ENCODE assay signal across 27 mouse cellular contexts in genomic region chr10:44763102-44763501, GRCm38 (mm10).
DNase-seq lines count a peak whose midpoint lies in the region; ATAC-seq lines count a peak whose summit lies in the region.
"Had no signal": no experiment of that assay in that cellular context is flagged by ENCODE, and none has a peak within 500 bp of the region (broad histone marks: within the 10 kb centered on the region; RNA-seq: fewer than 3 reads in every experiment).

No protein-coding gene starts in this region.

- H3K27me3 ChIP-seq in kidney, embryonic 16.5 days (ENCODE audit: insufficient read depth, low read length), result no peaks in the 10 kb centered on the region
- no peaks in the 10 kb centered on the region for H3K27me3 ChIP-seq in liver, embryonic 16.5 days (ENCODE audit: control insufficient read depth, insufficient read depth, low read depth, low read length)
- H3K27me3 ChIP-seq in liver, embryonic 11.5 days (replicated peaks; ENCODE audit: control insufficient read depth, insufficient read depth, low read length), result no peaks in the 10 kb centered on the region
- H3K27me3 ChIP-seq: forebrain, embryonic 13.5 days; hindbrain, embryonic 13.5 days; liver, embryonic 13.5 days; lung, embryonic 15.5 days; midbrain, embryonic 12.5 days; neural tube, embryonic 13.5 days had no signal

- 3% methylated on average over 3 of the region's 3 CpGs for WGBS in kidney, embryonic 16.5 days
- 47% methylated on average over 3 of the region's 3 CpGs for WGBS in liver, embryonic 16.5 days (ENCODE audit: insufficient replicate concordance)
- WGBS in liver, embryonic 11.5 days, result 53% methylated on average over 3 of the region's 3 CpGs

- peaks cover 5% of the 10 kb centered on the region; the same call in 1 of the 2 replicates for H3K4me1 ChIP-seq in kidney, embryonic 16.5 days (ENCODE audit: insufficient read depth, low read length)
- H3K4me1 ChIP-seq in liver, embryonic 16.5 days (ENCODE audit: control insufficient read depth, low read depth, low read length), result peaks cover 3% of the 10 kb centered on the region
- H3K4me1 ChIP-seq in liver, embryonic 11.5 days (replicated peaks; ENCODE audit: control insufficient read depth, insufficient read depth, low read length), result peaks cover 3% of the 10 kb centered on the region; the same call in 1 of the 2 replicates
- H3K4me1 ChIP-seq: forebrain, embryonic 13.5 days; hindbrain, embryonic 13.5 days; lung, embryonic 15.5 days; midbrain, embryonic 12.5 days; neural tube, embryonic 13.5 days had no signal

- no peaks in the 10 kb centered on the region for H3K9me3 ChIP-seq in kidney, embryonic 16.5 days (ENCODE audit: low read length)
- no peaks in the 10 kb centered on the region for H3K9me3 ChIP-seq in liver, embryonic 16.5 days (replicated peaks; ENCODE audit: control insufficient read depth, low read length)
- H3K9me3 ChIP-seq in liver, embryonic 11.5 days (ENCODE audit: control insufficient read depth, low read length), result no peaks in the 10 kb centered on the region
- H3K9me3 ChIP-seq: forebrain, embryonic 13.5 days; G1E; hindbrain, embryonic 13.5 days; liver, embryonic 13.5 days; lung, embryonic 15.5 days; midbrain, embryonic 12.5 days; neural tube, embryonic 13.5 days had no signal

- H3K27ac ChIP-seq in kidney, embryonic 16.5 days (ENCODE audit: low read length), result no peak overlapping the region
- H3K27ac ChIP-seq in liver, embryonic 16.5 days (ENCODE audit: low read length), result peak overlapping the region; percentile 34; the same call in 1 of the 2 replicates
- H3K27ac ChIP-seq in liver, embryonic 11.5 days (ENCODE audit: low read depth, low read length), result no peak overlapping the region
- H3K27ac ChIP-seq: forebrain, embryonic 13.5 days; gastrocnemius, adult 2 months; hindbrain, embryonic 13.5 days; lung, embryonic 15.5 days; midbrain, embryonic 12.5 days; neural tube, embryonic 13.5 days had no signal

- no peak overlapping the region for H3K9ac ChIP-seq in kidney, embryonic 16.5 days (replicated peaks; ENCODE audit: low read length)
- H3K9ac ChIP-seq in liver, embryonic 16.5 days (ENCODE audit: low read depth, low read length), result no peak overlapping the region
- H3K9ac ChIP-seq in liver, embryonic 11.5 days (ENCODE audit: low read depth, low read length), result no peak overlapping the region
- H3K9ac ChIP-seq: forebrain, embryonic 13.5 days; hindbrain, embryonic 13.5 days; liver, embryonic 13.5 days; lung, embryonic 15.5 days; midbrain, embryonic 12.5 days; neural tube, embryonic 13.5 days had no signal

- ATAC-seq in kidney, embryonic 16.5 days (ENCODE audit: low FRiP score, low TSS enrichment), result no peak
- ATAC-seq in liver, embryonic 16.5 days (ENCODE audit: low read depth), result peak; percentile 55; the same call in 1 of the 2 replicates
- ATAC-seq in liver, embryonic 11.5 days (replicated peaks; ENCODE audit: low FRiP score), result no peak
- no peak for ATAC-seq in cerebellum, adult (ENCODE audit: insufficient number of reproducible peaks, low FRiP score, low TSS enrichment)
- ATAC-seq: forebrain, embryonic 13.5 days; intestine, embryonic 16.5 days; Patski had no signal

- no peak overlapping the region for H3K4me3 ChIP-seq in kidney, embryonic 16.5 days (ENCODE audit: low read length)
- no peak overlapping the region for H3K4me3 ChIP-seq in liver, embryonic 16.5 days (ENCODE audit: low read depth, low read length)
- no peak overlapping the region for H3K4me3 ChIP-seq in liver, embryonic 11.5 days (ENCODE audit: low read depth, low read length)
- H3K4me3 ChIP-seq: forebrain, embryonic 13.5 days; gastrocnemius, adult 2 months; hindbrain, embryonic 13.5 days; liver, embryonic 13.5 days; lung, embryonic 15.5 days; midbrain, embryonic 12.5 days; neural tube, embryonic 13.5 days had no signal

- DNase-seq in kidney, adult 9 months, result peak; percentile 20
- DNase-seq in liver, embryonic 11.5 days (ENCODE audit: low spot score), result no peak
- peak; percentile 17 to 39 for DNase-seq in kidney, postnatal 36 days
- no peak for DNase-seq in frontal cortex, postnatal 14 days (ENCODE audit: low spot score in 2 of 2)
- DNase-seq: adrenal gland, postnatal 14 days; cerebellum, adult 11-12 months; cerebellum, adult 9-11 months; gastrocnemius, adult 2 months; gastrocnemius, postnatal 36 days; heart, adult 18-20 months; heart, postnatal 36 days; layer of hippocampus, postnatal 36 days; liver, embryonic 13.5 days; thymus, adult 2 months; thymus, postnatal 36 days had no signal

- H3K4me2 ChIP-seq in kidney, embryonic 16.5 days (replicated peaks; ENCODE audit: low read depth, low read length), result no peak overlapping the region
- no peak overlapping the region for H3K4me2 ChIP-seq in liver, embryonic 16.5 days (ENCODE audit: low read depth, low read length)
- no peak overlapping the region for H3K4me2 ChIP-seq in liver, embryonic 11.5 days
- H3K4me2 ChIP-seq: forebrain, embryonic 13.5 days; heart, embryonic 11.5 days; hindbrain, embryonic 13.5 days; liver, embryonic 13.5 days; lung, embryonic 15.5 days; midbrain, embryonic 12.5 days; neural tube, embryonic 13.5 days had no signal

- H3K36me3 ChIP-seq in kidney, embryonic 16.5 days (ENCODE audit: insufficient read depth, low read length), result no peaks in the 10 kb centered on the region
- no peaks in the 10 kb centered on the region for H3K36me3 ChIP-seq in liver, embryonic 16.5 days (ENCODE audit: control insufficient read depth, insufficient read depth)
- no peaks in the 10 kb centered on the region for H3K36me3 ChIP-seq in liver, embryonic 11.5 days (ENCODE audit: control insufficient read depth, insufficient read depth, low read length)
- H3K36me3 ChIP-seq: G1E; hindbrain, embryonic 13.5 days; liver, embryonic 13.5 days; lung, embryonic 15.5 days; midbrain, embryonic 12.5 days; neural tube, embryonic 13.5 days had no signal

Comparison
In these comparisons a context has a peak if more than half of its experiments do, and no peak if none do; other contexts are left out.
1. DNase-seq: peak in kidney, adult 9 months (single experiment) and kidney, postnatal 36 days (2 of 2); none in liver, embryonic 11.5 days (single experiment) and frontal cortex, postnatal 14 days (0 of 2).